Mouse (Mus musculus): ENCODE measurements around the gene Dnajc22. TPM values are rescaled to one million over a fixed set of nuclear protein-coding genes. Genes with fewer than 3 reads are reported as not detected.

Dnajc22 gene
- total RNA-seq, 4 experiments from 2014 or later: 0.24 TPM; not detected in 3

DNA sequence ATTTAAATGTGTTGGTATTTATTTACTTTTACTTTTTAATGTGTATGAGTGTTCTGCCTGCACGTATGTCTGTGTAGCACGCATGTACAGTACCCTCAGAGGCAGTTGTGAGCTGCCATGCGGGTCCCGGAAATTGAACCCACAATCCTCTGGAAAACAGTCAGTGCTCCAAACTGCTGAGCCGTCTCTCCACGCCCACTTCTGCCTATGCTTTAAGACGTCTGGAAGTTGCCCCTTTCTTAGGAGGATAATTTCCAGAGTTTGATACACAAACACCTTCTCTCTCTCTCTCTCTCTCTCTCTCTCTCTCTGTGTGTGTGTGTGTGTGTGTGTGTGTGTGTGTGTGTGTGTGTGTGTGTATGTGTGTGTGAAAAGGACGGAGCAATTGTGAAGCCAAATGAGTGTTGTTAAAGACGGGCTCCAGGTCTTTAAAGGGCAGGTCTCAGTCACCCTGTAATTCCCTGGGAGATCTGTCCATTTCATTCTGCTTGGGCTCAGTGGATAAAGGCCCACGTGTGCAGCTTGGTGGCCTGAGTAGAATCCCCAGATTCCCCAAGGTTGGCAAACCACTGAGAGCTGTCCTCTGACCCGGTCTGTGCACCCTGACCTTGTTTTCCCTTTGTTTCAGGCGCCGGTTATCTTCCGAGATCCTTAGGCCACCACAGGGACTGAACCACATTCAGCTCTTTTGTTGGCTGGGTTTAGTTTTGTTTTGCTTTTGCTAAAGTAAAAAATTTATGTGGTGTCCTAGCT is 21.5 kb downstream of the Dnajc22 start:
- DNase-seq (ENCODE audit: low spot score in 2 of 2): no peak

GRCm38 (mm10) chr15:99115065-99115423 is 22.1 kb downstream of the Dnajc22 start:
- no peak for DNase-seq (ENCODE audit: low spot score in 2 of 2)

- no peak for DNase-seq (ENCODE audit: low spot score in 2 of 2)
Observed at GRCm38 (mm10) chr15:99116539-99116938, 23.6 kb downstream of the Dnajc22 start.

- DNase-seq (ENCODE audit: low spot score in 2 of 2): no peak
Observed at GRCm38 (mm10) chr15:99120814-99121213, 27.8 kb downstream of the Dnajc22 start.

DNA sequence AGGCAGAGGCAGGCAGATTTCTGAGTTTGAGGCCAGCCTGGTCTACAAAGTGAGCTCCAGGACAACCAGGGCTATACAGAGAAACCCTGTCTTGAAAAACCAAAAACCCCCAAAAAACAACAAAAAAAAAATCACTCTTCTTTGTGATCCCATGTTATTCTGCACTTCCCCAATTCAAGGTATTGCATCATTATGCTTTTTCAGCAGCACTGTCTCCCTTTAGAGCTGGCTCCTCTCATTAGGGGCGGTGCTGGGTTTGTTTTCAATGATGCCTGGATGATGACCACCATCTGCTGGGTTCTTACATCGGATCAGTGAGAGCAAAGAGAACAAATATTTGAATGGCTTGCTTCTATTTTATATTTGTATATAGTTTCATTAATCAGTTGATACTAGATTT is 29.7 kb downstream of the Dnajc22 start:
- no peak for DNase-seq (ENCODE audit: low spot score in 2 of 2)

DNA sequence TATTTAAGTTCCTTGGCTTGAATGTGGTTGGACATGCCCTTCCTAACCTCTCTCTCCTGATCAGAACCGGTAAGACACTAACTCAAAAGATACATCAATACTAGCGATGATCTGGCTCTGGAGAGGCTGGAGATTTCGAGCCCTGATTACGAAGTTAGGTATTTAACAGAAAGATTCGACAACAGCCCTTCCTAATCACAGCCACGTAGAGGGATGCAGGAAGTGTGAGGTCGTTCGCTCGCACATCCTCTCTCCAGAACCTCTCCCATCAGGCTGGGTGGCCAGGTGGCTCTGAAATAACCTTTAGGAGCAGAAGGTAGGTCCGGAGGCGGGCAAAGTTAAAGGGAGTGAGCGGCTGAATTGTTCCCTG is 32.7 kb downstream of the Dnajc22 start, which contains the start of gene Spats2:
Gene Spats2 (plus strand): TSS at position 206 of the 370 bp plus-strand sequence.
- no peak for DNase-seq (ENCODE audit: low spot score in 2 of 2)

- DNase-seq (ENCODE audit: low spot score in 2 of 2): peak; percentile 68 to 72
Observed at GRCm38 (mm10) chr15:99126081-99126815, 33.3 kb downstream of the Dnajc22 start.

DNA sequence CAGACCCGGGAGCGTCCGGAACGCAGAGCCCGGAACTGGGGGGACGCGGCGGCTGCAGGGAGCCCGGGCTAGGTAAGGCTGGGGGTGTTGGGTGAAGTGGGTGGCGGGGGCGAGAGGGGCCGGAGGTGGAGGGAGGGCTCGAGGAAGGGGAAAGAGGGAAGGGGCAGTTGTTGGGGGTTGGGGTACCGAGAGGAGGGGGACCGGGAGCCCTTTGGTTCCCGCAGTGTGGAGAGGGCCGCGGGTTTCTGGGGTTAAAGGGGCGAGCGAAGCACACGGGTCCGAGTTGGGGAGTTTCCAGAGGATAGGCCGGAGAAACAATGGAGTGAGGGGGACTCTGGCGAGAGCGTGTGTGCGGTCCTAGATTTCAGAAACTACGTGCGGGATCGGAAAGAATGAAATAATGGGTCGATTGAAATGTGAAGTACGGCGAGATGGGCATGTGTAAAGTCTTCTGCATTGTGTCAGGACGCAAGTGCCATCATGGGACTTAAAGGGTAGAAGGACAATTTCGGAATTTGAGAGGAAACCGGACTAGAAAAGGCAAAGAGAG is 33.9 kb downstream of the Dnajc22 start:
- no peak for DNase-seq (ENCODE audit: low spot score in 2 of 2)

DNA sequence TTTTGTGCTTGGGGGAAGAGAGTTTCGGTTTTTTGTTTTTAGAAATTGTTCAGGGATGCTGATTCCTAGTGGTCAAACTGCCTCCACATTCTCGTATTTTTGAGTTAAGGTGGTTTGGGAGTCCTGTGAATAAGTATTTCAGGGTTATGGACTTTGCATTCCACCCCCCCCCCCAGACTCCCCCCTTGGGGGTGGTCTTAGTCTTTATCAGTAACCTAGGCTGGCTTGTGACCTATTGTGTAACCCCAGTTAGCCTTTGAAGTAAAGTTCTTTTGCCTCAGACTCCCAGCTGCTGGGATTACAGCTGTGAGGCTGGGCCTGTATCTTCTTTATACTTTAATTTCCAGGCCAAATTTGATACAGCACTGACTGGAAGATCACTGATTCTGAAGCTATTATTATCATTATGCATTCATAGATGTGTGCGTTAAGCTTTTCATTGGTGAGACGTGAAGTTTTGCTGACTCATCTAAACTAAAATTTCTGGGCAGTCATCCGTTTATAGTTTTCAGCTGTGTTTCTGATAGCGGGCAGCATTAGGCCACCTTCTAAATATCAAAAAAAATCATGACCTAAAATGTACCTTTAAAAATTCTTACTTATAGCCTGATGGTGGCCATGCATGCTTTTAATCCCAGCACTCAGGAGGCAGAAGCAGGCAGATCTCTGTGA is 35.0 kb downstream of the Dnajc22 start:
- no peak for DNase-seq (ENCODE audit: low spot score in 2 of 2)

DNA sequence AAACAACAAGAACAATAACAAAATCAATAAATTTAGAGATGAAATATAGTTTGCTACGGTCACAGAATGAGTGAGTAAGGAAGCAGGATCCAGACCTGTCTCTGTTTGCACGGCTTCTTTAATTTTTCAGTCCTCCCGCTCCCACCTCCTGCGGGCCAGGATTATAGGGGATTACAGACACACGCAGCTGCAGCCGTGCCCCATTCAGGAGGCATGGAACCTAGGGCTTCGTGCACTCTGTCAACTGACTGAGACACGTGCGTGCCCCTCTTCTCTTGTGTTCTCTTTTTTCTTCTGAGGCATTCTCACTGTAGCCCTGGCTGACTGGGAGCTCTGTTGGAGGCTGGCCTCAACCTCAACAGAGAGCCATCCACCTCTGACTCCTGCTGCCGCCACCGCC is 36.5 kb downstream of the Dnajc22 start:
- no peak for DNase-seq (ENCODE audit: low spot score in 2 of 2)

GRCm38 (mm10) chr15:99129956-99130910 is 37.3 kb downstream of the Dnajc22 start:
- no peak for DNase-seq (ENCODE audit: low spot score in 2 of 2)

DNA sequence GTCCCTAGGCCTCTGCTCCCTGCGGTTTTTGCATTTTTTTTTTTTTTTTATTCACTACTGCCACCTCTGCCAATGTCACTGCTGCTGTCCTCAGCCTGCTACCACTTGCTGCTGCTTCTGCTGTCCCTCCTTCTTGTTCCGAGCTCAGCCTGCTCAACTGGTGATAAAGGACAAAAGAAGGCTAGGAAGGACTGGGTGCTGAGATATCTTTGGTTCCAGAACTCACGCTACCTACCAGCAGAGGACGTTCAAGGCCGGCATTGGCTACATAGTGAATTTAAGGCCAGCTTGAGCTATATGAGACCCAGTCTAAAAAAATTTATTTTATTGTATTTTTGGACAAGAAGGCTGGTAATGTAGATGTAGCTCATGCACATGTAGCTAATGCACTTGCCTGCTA is 45.4 kb downstream of the Dnajc22 start:
- DNase-seq (ENCODE audit: low spot score in 2 of 2): no peak

- DNase-seq (ENCODE audit: low spot score in 2 of 2): no peak
Observed at GRCm38 (mm10) chr15:99139669-99140068, 46.7 kb downstream of the Dnajc22 start.

GRCm38 (mm10) chr15:99150516-99150915 is 57.5 kb downstream of the Dnajc22 start:
- DNase-seq (ENCODE audit: low spot score in 2 of 2): no peak

GRCm38 (mm10) chr15:99151324-99151723 is 58.4 kb downstream of the Dnajc22 start:
- DNase-seq (ENCODE audit: low spot score in 2 of 2): no peak

- no peak for DNase-seq (ENCODE audit: low spot score in 2 of 2)
Observed at GRCm38 (mm10) chr15:99153466-99153865, 60.5 kb downstream of the Dnajc22 start.

Small RNAs within 50 kb of the gene (microRNA-seq; reads per million reads assigned to microRNA genes)
- gene Mir6960: not detected

Other genes starting within 250 kb of the Dnajc22 start
- 10 to 100 TPM; 52.6 to 67.2 (median 59.1) TPM for gene Kmt2d, start 222.0 kb upstream of the Dnajc22 start, total RNA-seq (2022)
- gene Rhebl1, start 198.6 kb upstream of the Dnajc22 start, total RNA-seq (2022): 1 to 10 TPM; 1.4 to 2.9 (median 2.0) TPM
- gene Dhh, start 194.6 kb upstream of the Dnajc22 start, total RNA-seq (2022): 1 to 10 TPM in 1 of 4 experiments, under 1 TPM in 3; 0.19 to 1.0 (median 0.49) TPM
- 1 to 10 TPM; 3.7 to 5.0 (median 4.2) TPM for gene Lmbr1l, start 174.9 kb upstream of the Dnajc22 start, total RNA-seq (2022)
- gene Tuba1b, start 158.6 kb upstream of the Dnajc22 start, total RNA-seq (2022): 10 to 100 TPM; 12.6 to 24.6 (median 20.3) TPM
- not detected for gene Gm49450, start 139.6 kb upstream of the Dnajc22 start, total RNA-seq (2022)
- gene Tuba1a, start 139.5 kb upstream of the Dnajc22 start, total RNA-seq (2022): 10 to 100 TPM; 12.6 to 24.0 (median 18.4) TPM
- 1 to 10 TPM; 5.7 to 7.8 (median 6.8) TPM for gene Tuba1c, start 63.3 kb upstream of the Dnajc22 start, total RNA-seq (2022)
- gene Prph, start 38.0 kb upstream of the Dnajc22 start, total RNA-seq (2022): under 1 TPM in 3 of 4 experiments, not detected in 1; 0.31 to 0.58 (median 0.35) TPM
- gene Troap, start 18.6 kb upstream of the Dnajc22 start, total RNA-seq (2022): not detected
- not detected for gene C1ql4, start 5.4 kb upstream of the Dnajc22 start, total RNA-seq (2022)
- gene Spats2, start 32.7 kb downstream of the Dnajc22 start, total RNA-seq (2022): 1 to 10 TPM; 3.0 to 5.4 (median 4.1) TPM
- gene Kcnh3, start 131.7 kb downstream of the Dnajc22 start, total RNA-seq (2022): not detected
- 10 to 100 TPM; 18.8 to 34.0 (median 26.1) TPM for gene Mcrs1, start 158.8 kb downstream of the Dnajc22 start, total RNA-seq (2022)
- 10 to 100 TPM; 22.5 to 28.5 (median 25.7) TPM for gene Prpf40b, start 201.9 kb downstream of the Dnajc22 start, total RNA-seq (2022)
- not detected for gene Fam186b, start 202.7 kb downstream of the Dnajc22 start, total RNA-seq (2022)